Mouse (Mus musculus): Measurements from ENCODE around the gene Stk40.
A peak's percentile ranks its signal among the peaks of the same experiment; 100 is the strongest.

GRCm38 (mm10) chr4:126113943-126114342, 10.2 kb downstream of the Stk40 start:
- no peak for TF ChIP-seq POLR2A (IDR thresholded peaks at IDR 0.05; ENCODE audit: insufficient read depth, low read length)
- TF ChIP-seq CTCF (IDR thresholded peaks at IDR 0.05; ENCODE audit: low read depth, low read length) = peak; percentile 81
- no peak for TF ChIP-seq EP300 (IDR thresholded peaks at IDR 0.05; ENCODE audit: insufficient read depth, low read depth, low read length)

All from ES-Bruce4 (cell line).